Mouse (Mus musculus) neural tube, embryonic 11.5 days (tissue): Measurements from ENCODE around the gene Mgea5. TPM values are rescaled to one million over a fixed set of nuclear protein-coding genes. Genes with fewer than 3 reads are reported as not detected.

ENCODE experiments used
- ATAC-seq: fragments of 200-750 bp; cut with Nextera tagmentation; 2 replicates; pipeline ENCODE4 v1.8.0; 2017; ENCODE audit warnings: moderate number of reproducible peaks, mild to moderate bottlenecking, moderate TSS enrichment, moderate library complexity; ENCODE audit not compliant: insufficient read depth, low FRiP score, low TSS enrichment
- DNase-seq: peaks from one replicate; pipeline ENCODE4 v3.0.0-alpha.2; 2015; ENCODE audit warnings: low spot score
- H3K27ac ChIP-seq: fragments of 300-500 bp; sonication (generic); 2 replicates; pipeline ENCODE4 v1.5.1; 2014; ENCODE audit warnings: low read depth, mild to moderate bottlenecking, low read length
- H3K27me3 ChIP-seq: fragments of 300-500 bp; sonication (generic); 2 replicates; pipeline ENCODE4 v1.6.1; 2014; ENCODE audit warnings: mild to moderate bottlenecking, low read length, mixed read lengths; ENCODE audit not compliant: control insufficient read depth, insufficient read depth
- H3K36me3 ChIP-seq: fragments of 300-500 bp; sonication (generic); 2 replicates; pipeline ENCODE4 v1.6.1; 2014; ENCODE audit warnings: mild to moderate bottlenecking, low read length, moderate library complexity, mixed read lengths; ENCODE audit not compliant: control insufficient read depth, insufficient read depth
- H3K4me1 ChIP-seq: fragments of 300-500 bp; sonication (generic); 2 replicates; pipeline ENCODE4 v1.6.1; 2014; ENCODE audit warnings: low read length, mixed read lengths; ENCODE audit not compliant: control insufficient read depth, insufficient read depth
- H3K4me2 ChIP-seq: fragments of 300-500 bp; sonication (generic); 2 replicates; pipeline ENCODE4 v1.6.1; 2014; ENCODE audit warnings: low read depth, mild to moderate bottlenecking, moderate library complexity
- H3K4me3 ChIP-seq: fragments of 300-500 bp; sonication (generic); 2 replicates; pipeline ENCODE4 v1.5.1; 2014; ENCODE audit warnings: low read depth, low read length
- H3K9ac ChIP-seq: fragments of 300-500 bp; sonication (generic); 2 replicates; pipeline ENCODE4 v1.6.1; 2014; ENCODE audit warnings: mild to moderate bottlenecking, low read length
- H3K9me3 ChIP-seq: fragments of 300-500 bp; sonication (generic); 2 replicates; pipeline ENCODE4 v1.6.1; 2016; ENCODE audit warnings: low read length; ENCODE audit not compliant: control insufficient read depth
- WGBS: fragments of 180-500 bp; shearing (Covaris S2); extraction: QIAGEN DNeasy Blood & Tissue Kit; methylation state at CpG from one replicate; pipeline ENCODE4 v1.1.7; 2014; 5-methylcytosine and 5-hydroxymethylcytosine counted together
- polyA plus RNA-seq: library from polyadenylated mRNA; unstranded; fragments of >200 nt; fragmentation: Nextera tagmentation; extraction: Ambion mirVana; gene quantifications from 2 replicates; pipeline ENCODE4 v1.2.1, GENCODE M21; 2014

The Mgea5 gene
- polyA plus RNA-seq, 1 experiment from 2014 or later, result 65.8 TPM

DNA sequence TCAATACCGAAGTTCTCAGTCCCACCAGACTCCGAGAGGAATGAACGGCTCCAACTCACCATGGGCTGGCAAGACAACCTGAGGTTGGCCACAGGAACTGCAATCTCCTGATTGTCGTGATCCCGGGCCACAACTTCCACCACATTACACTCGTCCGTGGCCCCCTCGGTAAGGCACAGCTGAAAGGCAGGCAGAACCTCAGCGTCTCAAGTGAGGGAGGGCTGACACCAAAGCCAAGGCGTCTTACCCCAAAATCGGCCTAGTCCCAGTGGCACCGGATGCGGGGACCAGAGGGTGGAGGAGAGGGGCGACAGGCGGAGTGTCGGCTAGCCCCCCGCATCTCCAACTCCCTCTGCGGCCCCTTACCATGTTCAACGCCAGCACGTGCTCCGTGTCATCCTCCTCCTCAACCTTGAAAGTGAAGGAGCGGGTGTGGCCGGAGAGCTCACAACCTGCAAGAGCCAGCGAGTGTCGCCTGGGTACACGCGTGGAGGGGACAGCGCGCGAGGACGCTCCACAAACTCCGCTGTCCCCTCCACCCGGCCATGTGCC lies 34.9 kb downstream of the Mgea5 start:
- Histone ChIP-seq H3K4me3 (peak overlapping the region; percentile 83), H3K9me3 (no peaks in the 10 kb centered on the region), H3K4me2 (peak overlapping the region; percentile 96), H3K27ac (0 out of 2 replicates have a peak overlapping the region, but pooled peaks have one; percentile 27), H3K4me1 (peaks cover 7% of the 10 kb centered on the region), H3K9ac (peak overlapping the region; percentile 79), H3K36me3 (peaks cover 5% of the 10 kb centered on the region; the same call in 1 of the 2 replicates), H3K27me3 (peaks cover 36% of the 10 kb centered on the region)
- peak; percentile 15; the same call in 1 of the 2 replicates for ATAC-seq
- 3% methylated on average over 33 of the region's 33 CpGs for WGBS
- DNase-seq, result no peak

GRCm38 (mm10) chr19:45748206-45748605 lies 35.4 kb downstream of the Mgea5 start:
- Histone ChIP-seq H3K4me1 (peaks cover 7% of the 10 kb centered on the region), H3K27ac (no peak overlapping the region), H3K9ac (no peak overlapping the region), H3K9me3 (no peaks in the 10 kb centered on the region), H3K27me3 (peaks cover 41% of the 10 kb centered on the region), H3K4me2 (peak overlapping the region; percentile 96), H3K36me3 (peaks cover 2% of the 10 kb centered on the region; the same call in 1 of the 2 replicates), H3K4me3 (peak overlapping the region; percentile 83; the same call in 1 of the 2 replicates)
- DNase-seq (no peak), ATAC-seq (no peak)
- 54% methylated on average over 9 of the region's 9 CpGs for WGBS

GRCm38 (mm10) chr19:45747028-45747867 lies 36.4 kb downstream of the Mgea5 start:
- Histone ChIP-seq H3K4me3 (no peak overlapping the region), H3K9ac (no peak overlapping the region), H3K27me3 (peaks cover 51% of the 10 kb centered on the region), H3K36me3 (no peaks in the 10 kb centered on the region), H3K4me1 (peaks cover 15% of the 10 kb centered on the region), H3K4me2 (no peak overlapping the region), H3K27ac (no peak overlapping the region), H3K9me3 (no peaks in the 10 kb centered on the region)
- 30% methylated on average over 11 of the region's 11 CpGs for WGBS
- DNase-seq (peak; percentile 86), ATAC-seq (no peak)

- H3K27me3 ChIP-seq, result peaks cover 59% of the 10 kb centered on the region
- H3K4me3 ChIP-seq, result no peak overlapping the region
- no peak overlapping the region for H3K27ac ChIP-seq
- peaks cover 23% of the 10 kb centered on the region for H3K4me1 ChIP-seq
- ATAC-seq (no peak), DNase-seq (peak; percentile 79)
- 7% methylated on average over 29 of the region's 29 CpGs for WGBS
- H3K9ac ChIP-seq, result no peak overlapping the region
- no peaks in the 10 kb centered on the region for H3K9me3 ChIP-seq
- H3K4me2 ChIP-seq, result no peak overlapping the region
- no peaks in the 10 kb centered on the region for H3K36me3 ChIP-seq
Observed at GRCm38 (mm10) chr19:45746153-45747020, 37.2 kb downstream of the Mgea5 start.

- DNase-seq (no peak), ATAC-seq (no peak)
- Histone ChIP-seq H3K36me3 (no peaks in the 10 kb centered on the region), H3K27ac (no peak overlapping the region), H3K4me3 (no peak overlapping the region), H3K4me2 (no peak overlapping the region), H3K27me3 (peaks cover 68% of the 10 kb centered on the region), H3K9ac (no peak overlapping the region), H3K9me3 (no peaks in the 10 kb centered on the region), H3K4me1 (peaks cover 23% of the 10 kb centered on the region)
- WGBS, result 3% methylated on average over 32 of the region's 32 CpGs
Observed at GRCm38 (mm10) chr19:45745344-45746152, 38.1 kb downstream of the Mgea5 start.

DNA sequence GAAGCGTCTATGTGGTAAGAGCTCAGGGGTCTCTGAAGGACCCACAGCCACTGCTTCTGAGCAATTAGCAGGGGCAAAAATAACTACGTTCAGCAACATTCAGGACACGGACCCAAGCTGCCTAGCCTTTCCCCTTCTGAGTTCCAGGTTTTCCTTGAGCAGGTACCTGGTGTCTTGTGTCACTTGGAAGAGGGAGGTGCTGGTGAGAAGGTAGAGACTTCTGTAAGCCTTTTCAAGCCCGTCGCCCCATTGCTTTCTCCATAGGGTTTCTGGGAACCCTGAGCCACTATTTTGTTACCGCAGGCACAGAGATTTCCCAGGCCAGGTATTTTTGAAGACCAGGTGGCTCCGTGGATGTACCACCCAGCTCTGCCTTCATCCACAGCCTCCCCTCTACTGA lies 40.0 kb downstream of the Mgea5 start:
- Histone ChIP-seq H3K27ac (no peak overlapping the region), H3K36me3 (no peaks in the 10 kb centered on the region), H3K4me2 (no peak overlapping the region), H3K9ac (no peak overlapping the region), H3K4me3 (no peak overlapping the region), H3K4me1 (peaks cover 20% of the 10 kb centered on the region), H3K9me3 (no peaks in the 10 kb centered on the region), H3K27me3 (peaks cover 86% of the 10 kb centered on the region)
- ATAC-seq (no peak), DNase-seq (no peak)
- WGBS, result 21% methylated on average over 7 of the region's 7 CpGs

DNA sequence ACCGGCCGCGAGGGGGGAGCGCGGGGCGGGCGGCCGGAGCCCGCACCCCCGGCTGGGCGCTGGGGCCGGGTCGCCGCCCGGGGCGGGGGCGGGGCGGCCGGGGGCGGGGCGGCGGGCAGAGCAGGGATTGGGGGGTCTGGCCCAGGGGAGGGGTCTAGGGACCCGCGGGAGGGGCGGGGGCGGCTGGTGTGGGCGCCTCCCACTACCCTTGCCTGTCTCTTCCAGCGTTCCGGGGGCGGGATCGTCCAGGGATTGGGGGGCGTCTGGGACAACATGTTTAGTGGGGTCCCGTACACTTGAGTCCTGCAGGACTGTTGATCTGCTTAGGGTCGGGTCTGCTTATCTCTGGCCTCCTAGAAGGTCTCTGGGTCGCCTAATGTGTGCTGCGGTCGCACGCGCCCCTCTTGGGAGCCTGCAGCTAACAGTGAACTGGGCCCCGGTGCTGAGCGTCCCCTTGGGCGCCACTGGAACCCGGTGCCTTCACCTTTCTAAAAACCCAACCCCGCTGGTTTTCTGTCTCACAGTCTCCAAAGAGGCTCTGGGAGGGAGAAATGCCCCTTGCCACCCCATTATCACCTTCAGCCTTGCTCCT lies 40.6 kb downstream of the Mgea5 start:
- H3K9ac ChIP-seq, result no peak overlapping the region
- no peak overlapping the region for H3K27ac ChIP-seq
- DNase-seq, result no peak
- no peak for ATAC-seq
- peak overlapping the region; percentile 35 for H3K4me3 ChIP-seq
- H3K9me3 ChIP-seq, result no peaks in the 10 kb centered on the region
- H3K4me1 ChIP-seq, result peaks cover 16% of the 10 kb centered on the region
- H3K36me3 ChIP-seq, result no peaks in the 10 kb centered on the region
- peaks cover 92% of the 10 kb centered on the region for H3K27me3 ChIP-seq
- whole genome bisulfite sequencing, result 2% methylated on average over 20 of the region's 44 CpGs
- peak overlapping the region; percentile 61 for H3K4me2 ChIP-seq
